Mouse (Mus musculus) erythroblast, embryonic 14.5 days (primary cell): ENCODE results near the gene Col1a1.

Source experiments
- GATA1 ChIP-seq: IDR thresholded peaks from 2 replicates; pipeline ENCODE4 v1.6.1; 2012; ENCODE audit warnings: low read length, inconsistent platforms, mixed read lengths
- TAL1 ChIP-seq: IDR thresholded peaks from 3 replicates; pipeline ENCODE4 v1.6.1; 2012; ENCODE audit warnings: low read length, inconsistent platforms, mixed read lengths

DNA sequence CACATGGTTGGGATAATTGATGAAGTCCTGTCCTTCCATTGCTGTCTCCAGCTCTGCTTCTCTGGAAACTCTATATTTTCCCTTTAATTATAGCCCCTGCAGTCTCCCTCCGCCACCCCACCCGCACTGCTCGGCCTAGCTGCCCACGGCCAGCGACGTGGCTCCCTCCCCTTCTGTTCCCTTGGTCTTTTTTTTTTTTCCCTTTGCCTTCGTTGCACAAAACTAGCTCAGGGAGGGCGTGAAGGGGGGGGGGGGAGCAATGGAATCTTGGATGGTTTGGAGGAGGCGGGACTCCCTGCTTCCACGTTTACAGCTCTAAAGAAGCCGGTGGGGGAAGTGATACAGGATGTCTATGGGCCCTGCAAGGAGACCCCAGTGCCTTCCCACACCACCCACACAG, 1.5 kb upstream of the Col1a1 start:
- TF ChIP-seq TAL1 (no peak), GATA1 (no peak)
